Mouse (Mus musculus): ENCODE measurements at regions not wholly inside any gene's neighbourhood (a gene's known extent, or its start where the extent isn't known, plus 50 kb on each side); places are given as distances from the start of the nearest gene placed in this dataset.

DNA sequence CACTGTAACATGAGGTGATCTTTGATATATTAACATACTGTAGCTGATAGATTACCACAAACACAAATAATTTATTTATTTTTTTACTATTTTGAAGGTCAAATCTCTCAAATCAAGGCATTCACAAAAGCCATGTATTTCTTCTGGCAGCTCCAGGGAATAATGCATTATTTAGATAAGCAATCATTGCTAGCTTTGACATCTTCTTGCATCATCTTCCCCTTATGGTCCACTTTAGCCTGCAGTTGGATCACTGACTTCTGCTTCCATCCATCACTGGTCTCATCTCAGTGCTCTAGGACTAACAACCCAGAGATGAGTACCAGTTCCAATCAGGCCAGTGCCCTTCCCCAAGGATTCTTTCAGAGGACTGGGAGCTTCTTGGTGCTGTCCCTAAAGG lies 95.3 kb upstream of the Actbl2 start:
- no peak for DNase-seq (ENCODE audit: low read depth)

DNA sequence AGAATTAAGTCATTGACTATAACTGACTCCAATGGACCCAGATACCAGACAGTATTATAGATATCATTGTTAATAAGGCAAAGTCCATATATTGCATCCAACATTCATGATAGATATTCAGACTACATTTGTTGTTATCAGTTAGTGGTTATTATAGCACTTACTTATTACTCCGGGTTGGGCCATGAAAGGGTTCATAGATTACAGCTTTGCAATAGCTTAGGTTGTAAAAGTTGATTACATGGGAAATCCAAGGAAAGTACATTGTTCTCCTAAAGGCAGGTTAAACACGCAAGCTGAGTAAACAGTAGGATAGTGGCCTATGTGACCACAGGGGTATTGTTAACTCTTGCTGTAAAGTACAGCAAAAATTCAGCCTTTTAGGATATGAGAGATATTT lies 89.3 kb upstream of the Actbl2 start:
- no peak for DNase-seq (ENCODE audit: low read depth)

DNA sequence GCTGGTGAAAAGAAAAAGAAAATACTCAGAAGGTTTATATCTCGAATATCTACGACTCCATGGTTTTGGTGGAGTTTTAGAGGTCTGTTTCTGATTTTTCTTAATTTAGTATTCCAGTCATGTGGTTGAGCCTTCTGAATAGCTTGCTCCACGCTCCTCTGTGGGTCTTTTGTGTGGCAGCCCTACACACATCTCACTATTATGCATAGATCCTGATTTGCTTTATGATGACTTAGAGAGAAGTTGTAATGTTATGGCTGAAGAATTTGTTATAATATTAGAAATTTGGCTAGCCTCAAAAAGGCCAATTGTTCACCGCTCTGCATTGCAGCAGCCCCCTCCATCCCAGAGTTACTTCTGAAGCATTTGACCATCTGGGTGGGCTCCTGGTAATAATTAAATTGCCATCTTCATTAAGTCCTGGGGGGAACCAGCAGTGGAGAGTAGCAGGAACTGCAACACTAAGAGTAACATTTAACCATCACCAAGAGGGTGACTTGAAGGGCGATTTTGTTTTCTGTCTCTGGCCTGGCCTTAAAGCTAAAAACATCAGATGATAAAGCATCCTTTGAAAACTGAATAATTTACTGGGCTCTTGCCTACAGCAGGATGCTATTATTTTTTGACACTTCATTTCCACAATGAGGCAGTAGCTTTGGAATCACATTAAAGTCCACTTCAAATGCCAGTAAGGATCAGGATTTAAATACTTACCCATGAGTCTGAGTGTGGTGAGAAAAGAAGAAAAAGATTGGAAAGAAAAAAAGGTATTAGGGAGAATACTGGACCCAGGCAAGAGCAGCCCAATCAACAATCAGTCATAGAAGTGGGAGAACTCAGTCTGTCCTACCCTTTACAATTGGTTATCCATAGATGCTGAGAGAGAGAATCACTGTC lies 84.3 kb upstream of the Actbl2 start:
- no peak for DNase-seq (ENCODE audit: low read depth)

DNA sequence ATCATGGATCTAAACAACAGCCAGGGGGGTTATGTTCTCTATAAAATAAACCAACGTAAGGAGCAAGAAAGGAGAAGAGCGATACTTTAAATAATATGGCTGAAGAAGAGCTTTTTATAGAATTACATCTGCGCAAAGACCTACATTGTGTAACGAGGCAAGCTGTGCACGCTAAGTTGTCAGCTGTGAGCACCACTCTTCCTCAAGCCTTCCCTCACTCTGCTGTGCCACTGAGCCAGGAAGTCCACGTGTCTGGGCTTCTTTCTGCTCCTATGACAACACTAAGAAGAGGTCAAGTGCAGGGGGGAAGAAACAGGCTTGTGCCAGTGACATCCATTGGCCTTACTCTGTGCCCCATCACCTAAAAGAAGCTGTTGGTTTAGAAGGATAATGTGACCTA lies 75.6 kb upstream of the Actbl2 start:
- DNase-seq (ENCODE audit: low read depth) = no peak

DNA sequence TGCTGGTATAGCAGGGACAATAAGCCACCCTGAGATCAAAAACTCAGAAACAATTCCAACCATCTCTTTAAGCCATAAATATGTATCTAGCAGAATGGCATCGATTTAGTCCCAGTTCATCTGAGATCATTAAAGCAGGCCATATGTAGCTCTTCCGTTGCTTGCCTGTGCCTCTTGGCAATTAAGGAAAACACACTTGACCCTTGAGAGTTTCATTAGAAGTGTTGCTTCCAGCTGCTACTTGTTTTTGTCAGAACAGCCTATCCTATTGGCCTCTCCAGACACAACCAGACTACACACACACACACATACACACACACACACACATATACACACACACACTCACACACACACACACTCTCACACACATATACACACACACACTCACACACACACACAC lies 71.5 kb upstream of the Actbl2 start:
- DNase-seq (ENCODE audit: low read depth) = no peak

DNA sequence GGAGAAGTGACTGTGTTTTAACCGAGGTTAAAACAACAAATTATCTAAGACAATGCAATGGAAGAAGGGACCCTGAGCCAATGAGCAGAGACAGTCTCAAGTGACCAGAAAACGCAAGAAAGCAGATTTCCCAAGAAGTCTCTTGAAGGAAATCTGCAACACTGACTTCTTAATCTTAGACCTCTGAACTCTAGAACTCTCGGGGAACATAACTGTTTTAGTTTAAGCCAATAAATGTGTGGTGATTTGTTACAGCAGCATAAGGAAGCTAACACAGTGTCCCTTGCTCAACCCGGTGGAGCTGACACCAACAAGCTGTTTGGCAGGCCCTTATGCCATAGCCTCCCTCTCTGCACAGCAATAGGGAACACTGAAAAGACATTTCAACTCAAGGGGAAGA lies 69.0 kb upstream of the Actbl2 start:
- DNase-seq (ENCODE audit: low read depth) = no peak

DNA sequence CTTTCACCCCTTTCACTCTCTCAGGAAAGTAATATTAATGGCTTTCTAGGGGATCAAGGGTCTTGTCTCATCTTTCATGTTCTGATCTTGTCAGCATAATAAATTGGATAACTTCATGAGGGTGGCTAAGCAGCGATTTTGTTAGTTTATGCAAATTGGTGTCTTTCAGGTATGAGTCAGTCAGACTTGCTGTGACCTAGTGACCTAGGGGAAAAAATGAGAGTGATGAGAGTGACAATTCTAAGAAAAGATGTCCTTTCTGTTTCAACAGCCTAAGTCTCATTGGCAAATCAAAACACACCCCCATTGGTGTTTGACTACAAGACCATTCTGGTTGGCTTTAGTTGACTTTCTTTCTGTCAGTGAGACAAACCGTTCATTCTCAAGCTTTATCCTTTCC lies 68.0 kb upstream of the Actbl2 start:
- no peak for DNase-seq (ENCODE audit: low read depth)

DNA sequence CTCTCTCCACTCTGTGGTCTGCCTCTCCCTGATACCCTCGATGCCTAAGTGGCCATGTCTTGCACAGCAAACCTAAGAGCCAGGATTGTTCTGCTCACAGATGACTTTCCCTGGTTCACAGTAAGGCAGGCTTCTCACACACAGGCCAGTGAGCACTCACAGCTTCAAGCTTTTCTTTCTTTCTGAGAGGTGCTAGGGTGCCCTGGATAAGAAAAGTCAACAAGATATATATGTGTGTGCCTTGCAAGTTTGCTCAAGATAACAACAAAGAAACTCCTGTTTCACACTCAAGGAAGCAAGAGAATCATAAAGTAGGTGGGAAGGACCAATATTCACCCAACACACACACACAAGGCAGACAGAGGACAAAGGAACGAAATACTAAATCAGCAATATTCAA lies 60.9 kb upstream of the Actbl2 start:
- no peak for DNase-seq (ENCODE audit: low read depth)

DNA sequence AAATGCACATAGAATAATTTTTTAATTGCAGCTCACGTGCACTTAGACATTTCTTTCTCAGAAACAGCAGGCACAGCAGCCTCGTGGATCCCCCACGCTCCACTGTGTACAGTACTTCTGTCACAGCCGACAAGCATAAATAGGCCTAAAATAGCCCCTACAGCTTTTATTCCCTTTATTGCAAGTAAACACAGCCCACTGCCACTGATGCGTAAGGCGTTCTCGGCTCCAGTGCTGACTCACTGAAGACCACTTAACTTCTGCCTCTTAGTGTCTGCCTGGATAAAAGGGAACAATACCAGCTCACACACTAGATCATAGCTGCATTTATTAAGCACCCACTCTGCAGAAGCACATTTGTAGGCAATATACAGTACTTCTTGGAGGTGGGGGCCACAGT lies 60.5 kb upstream of the Actbl2 start:
- DNase-seq (ENCODE audit: low read depth) = no peak

DNA sequence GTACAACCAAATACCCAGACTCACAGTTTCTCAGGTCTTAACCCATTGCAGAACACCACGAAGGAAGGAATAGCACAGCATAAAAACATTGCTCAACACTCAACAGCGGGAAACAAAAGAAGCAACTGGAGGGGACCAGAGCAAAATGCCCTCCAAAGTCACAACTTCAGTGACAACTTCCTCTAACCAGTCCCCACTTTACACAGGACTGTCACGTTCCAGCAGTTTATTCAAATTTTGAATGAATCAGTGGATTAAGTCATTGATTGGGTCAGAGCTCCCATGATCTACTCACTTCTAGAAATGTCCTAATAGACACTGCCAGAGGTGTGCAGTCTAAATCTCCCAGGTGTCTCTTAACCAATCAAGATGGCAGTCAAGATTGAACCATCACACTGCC lies 53.3 kb upstream of the Actbl2 start:
- no peak for DNase-seq (ENCODE audit: low read depth)

DNA sequence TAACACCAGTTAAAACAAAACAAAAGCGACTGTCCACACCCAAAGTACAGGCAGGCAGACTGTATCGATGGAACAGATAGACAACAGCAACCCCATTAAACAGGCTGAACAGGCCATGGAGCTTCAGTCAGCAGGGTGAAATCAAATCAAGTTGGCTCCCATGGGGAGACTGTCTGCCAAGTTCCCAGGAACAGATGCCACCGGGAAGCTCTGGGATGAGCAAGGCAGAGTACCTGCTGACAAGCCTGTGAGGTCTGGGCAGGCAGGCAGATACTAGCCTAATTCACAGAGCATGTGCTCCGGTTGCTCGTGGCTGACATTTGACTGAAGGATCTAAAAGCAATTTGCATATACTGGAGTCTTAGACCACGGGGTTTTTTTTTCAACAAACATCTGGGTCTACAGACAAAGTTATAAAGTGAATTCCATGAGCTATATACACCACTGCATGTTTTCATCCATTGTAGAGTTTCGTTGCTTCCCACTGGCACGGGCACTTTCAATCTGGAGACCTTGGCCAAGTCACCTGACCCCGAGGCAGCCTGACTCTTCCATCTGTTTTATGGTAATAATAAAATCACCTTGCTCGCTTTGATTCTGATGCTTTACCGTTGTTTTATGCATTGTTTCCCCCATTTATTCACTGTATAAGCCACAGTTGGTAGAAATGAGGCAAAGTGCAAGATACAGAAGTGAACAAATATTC lies 50.1 kb upstream of the Actbl2 start:
- no peak for DNase-seq (ENCODE audit: low read depth)

Data from NIH3T3 (cell line).